Mouse (Mus musculus) forebrain, embryonic 14.5 days (tissue): ENCODE data around the gene Ccl24. TPM values are rescaled to one million over a fixed set of nuclear protein-coding genes. Genes with fewer than 3 reads are reported as not detected.
A peak's percentile ranks its signal among the peaks of the same experiment; 100 is the strongest.

Experiments
- ATAC-seq: fragments of 200-750 bp; cut with Nextera tagmentation; 2 replicates; pipeline ENCODE4 v1.8.0; 2017; ENCODE audit warnings: mild to moderate bottlenecking, moderate library complexity
- DNase-seq: peaks from one replicate; pipeline ENCODE4 v3.0.0-alpha.2; 2015; ENCODE audit warnings: low spot score
- H3K27ac ChIP-seq: fragments of 300-500 bp; sonication (generic); 2 replicates; pipeline ENCODE4 v1.5.1; 2014; ENCODE audit warnings: low read depth, mild to moderate bottlenecking, control low read depth, low read length, moderate library complexity
- H3K27me3 ChIP-seq: fragments of 300-500 bp; sonication (generic); replicated peaks from 2 replicates; pipeline ENCODE4 v1.6.1; 2014; ENCODE audit warnings: low read length, control low read depth, mixed read lengths; ENCODE audit not compliant: control insufficient read depth, insufficient read depth
- H3K36me3 ChIP-seq: fragments of 300-500 bp; sonication (generic); 2 replicates; pipeline ENCODE4 v1.6.1; 2014; ENCODE audit warnings: low read length, control low read depth; ENCODE audit not compliant: control insufficient read depth, insufficient read depth
- H3K4me1 ChIP-seq: fragments of 300-500 bp; sonication (generic); 2 replicates; pipeline ENCODE4 v1.6.1; 2014; ENCODE audit warnings: antibody characterized with exemption, low read length, control low read depth; ENCODE audit not compliant: control insufficient read depth, insufficient read depth
- H3K4me2 ChIP-seq: fragments of 300-500 bp; sonication (generic); 2 replicates; pipeline ENCODE4 v1.6.1; 2014; ENCODE audit warnings: mild to moderate bottlenecking, control low read depth, low read length
- H3K4me3 ChIP-seq: fragments of 300-500 bp; sonication (generic); 2 replicates; pipeline ENCODE4 v1.5.1; 2014; ENCODE audit warnings: low read depth, low read length, control low read depth
- H3K9ac ChIP-seq: fragments of 300-500 bp; sonication (generic); 2 replicates; pipeline ENCODE4 v1.6.1; 2014; ENCODE audit warnings: mild to moderate bottlenecking, low read length, control low read depth, moderate library complexity
- H3K9me3 ChIP-seq: fragments of 300-500 bp; sonication (generic); replicated peaks from 2 replicates; pipeline ENCODE4 v1.6.1; 2016; ENCODE audit warnings: low read length, control low read depth, mixed read lengths; ENCODE audit not compliant: control insufficient read depth
- WGBS: fragments of 180-500 bp; shearing (Covaris S2); extraction: QIAGEN DNeasy Blood & Tissue Kit; methylation state at CpG from one replicate; pipeline ENCODE4 v1.1.7; 2014; 5-methylcytosine and 5-hydroxymethylcytosine counted together
- polyA plus RNA-seq: library from polyadenylated mRNA; unstranded; fragments of >200 nt; fragmentation: Nextera tagmentation; extraction: Ambion mirVana; gene quantifications from 2 replicates; pipeline ENCODE4 v1.2.1, GENCODE M21; 2014

Ccl24 gene
- polyA plus RNA-seq, 1 experiment from 2014 or later, result 1.0 TPM

GRCm38 (mm10) chr5:135557051-135557450 is 15.8 kb downstream of the Ccl24 start:
- Histone ChIP-seq H3K4me3 (no peak overlapping the region), H3K9ac (no peak overlapping the region), H3K9me3 (no peaks in the 10 kb centered on the region), H3K4me1 (no peaks in the 10 kb centered on the region), H3K27me3 (no peaks in the 10 kb centered on the region), H3K36me3 (no peaks in the 10 kb centered on the region), H3K4me2 (no peak overlapping the region), H3K27ac (no peak overlapping the region)
- ATAC-seq (no peak), DNase-seq (no peak)
- 50% methylated on average over 4 of the region's 4 CpGs for WGBS

GRCm38 (mm10) chr5:135556259-135556658 is 16.6 kb downstream of the Ccl24 start:
- H3K4me2 ChIP-seq, result no peak overlapping the region
- ATAC-seq (no peak), DNase-seq (no peak)
- H3K36me3 ChIP-seq, result no peaks in the 10 kb centered on the region
- no peaks in the 10 kb centered on the region for H3K27me3 ChIP-seq
- H3K4me3 ChIP-seq, result no peak overlapping the region
- no peaks in the 10 kb centered on the region for H3K4me1 ChIP-seq
- 73% methylated on average over 4 of the region's 4 CpGs for WGBS
- H3K27ac ChIP-seq, result no peak overlapping the region
- no peaks in the 10 kb centered on the region for H3K9me3 ChIP-seq
- no peak overlapping the region for H3K9ac ChIP-seq

DNA sequence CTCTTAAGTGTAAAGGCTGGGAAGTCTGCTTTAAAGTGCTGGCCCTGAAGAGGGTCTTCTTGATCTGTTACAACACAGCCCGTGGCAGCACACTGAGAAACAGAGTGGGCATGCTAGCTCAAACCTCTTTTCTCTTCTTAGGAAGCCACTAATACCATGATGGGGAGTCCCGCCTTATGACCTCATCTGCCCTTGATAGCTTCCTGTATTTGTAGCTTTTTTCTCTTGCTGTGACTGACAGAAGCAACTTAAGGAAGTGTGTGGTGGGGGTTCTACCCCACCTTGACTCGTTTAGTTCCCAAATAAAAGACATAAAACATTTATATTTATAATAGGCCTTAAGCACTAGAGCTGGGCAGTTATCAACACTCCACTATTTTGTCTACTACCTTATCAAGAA is 21.3 kb downstream of the Ccl24 start:
- H3K9me3 ChIP-seq, result no peaks in the 10 kb centered on the region
- 80% methylated on average over 3 of the region's 3 CpGs for WGBS
- no peak overlapping the region for H3K27ac ChIP-seq
- no peaks in the 10 kb centered on the region for H3K27me3 ChIP-seq
- DNase-seq (no peak), ATAC-seq (no peak)
- no peak overlapping the region for H3K4me3 ChIP-seq
- no peaks in the 10 kb centered on the region for H3K4me1 ChIP-seq
- no peak overlapping the region for H3K9ac ChIP-seq
- no peak overlapping the region for H3K4me2 ChIP-seq
- H3K36me3 ChIP-seq, result no peaks in the 10 kb centered on the region

- DNase-seq (peak; percentile 37), ATAC-seq (no peak)
- Histone ChIP-seq H3K27me3 (no peaks in the 10 kb centered on the region), H3K4me1 (0 out of 2 replicates have a peak, but pooled peaks cover under 1% of the 10 kb centered on the region), H3K27ac (no peak overlapping the region), H3K36me3 (no peaks in the 10 kb centered on the region), H3K9me3 (no peaks in the 10 kb centered on the region), H3K9ac (no peak overlapping the region), H3K4me2 (no peak overlapping the region), H3K4me3 (no peak overlapping the region)
- WGBS, result 34% methylated on average over 3 of the region's 3 CpGs
Observed at GRCm38 (mm10) chr5:135550910-135551309, 21.9 kb downstream of the Ccl24 start.

- Histone ChIP-seq H3K4me1 (peaks cover 11% of the 10 kb centered on the region), H3K9me3 (no peaks in the 10 kb centered on the region), H3K4me2 (no peak overlapping the region), H3K27ac (no peak overlapping the region), H3K27me3 (0 out of 2 replicates have a peak, but pooled peaks cover 3% of the 10 kb centered on the region), H3K36me3 (no peaks in the 10 kb centered on the region), H3K4me3 (no peak overlapping the region), H3K9ac (no peak overlapping the region)
- DNase-seq (no peak), ATAC-seq (no peak)
- 84% methylated on average over 2 of the region's 2 CpGs for WGBS
Observed at GRCm38 (mm10) chr5:135547990-135548389, 24.9 kb downstream of the Ccl24 start.

GRCm38 (mm10) chr5:135544865-135545797 is 27.7 kb downstream of the Ccl24 start, which contains the start of gene Hip1:
Hip1 (minus strand) TSS chr5:135545120.
- Histone ChIP-seq H3K4me2 (peak within 1 kb of the TSS; percentile 97), H3K36me3 (no peaks in the 10 kb centered on the region), H3K9ac (peak within 1 kb of the TSS; percentile 76), H3K27ac (no peak within 1 kb of the TSS), H3K4me3 (peak within 1 kb of the TSS; percentile 64), H3K4me1 (peaks cover 11% of the 10 kb centered on the region), H3K27me3 (0 out of 2 replicates have a peak, but pooled peaks cover 3% of the 10 kb centered on the region), H3K9me3 (no peaks in the 10 kb centered on the region)
- WGBS, result under 1% methylated on average over 46 of the region's 46 CpGs
- ATAC-seq, result peak; percentile 99
- peak; percentile 99 for DNase-seq

DNA sequence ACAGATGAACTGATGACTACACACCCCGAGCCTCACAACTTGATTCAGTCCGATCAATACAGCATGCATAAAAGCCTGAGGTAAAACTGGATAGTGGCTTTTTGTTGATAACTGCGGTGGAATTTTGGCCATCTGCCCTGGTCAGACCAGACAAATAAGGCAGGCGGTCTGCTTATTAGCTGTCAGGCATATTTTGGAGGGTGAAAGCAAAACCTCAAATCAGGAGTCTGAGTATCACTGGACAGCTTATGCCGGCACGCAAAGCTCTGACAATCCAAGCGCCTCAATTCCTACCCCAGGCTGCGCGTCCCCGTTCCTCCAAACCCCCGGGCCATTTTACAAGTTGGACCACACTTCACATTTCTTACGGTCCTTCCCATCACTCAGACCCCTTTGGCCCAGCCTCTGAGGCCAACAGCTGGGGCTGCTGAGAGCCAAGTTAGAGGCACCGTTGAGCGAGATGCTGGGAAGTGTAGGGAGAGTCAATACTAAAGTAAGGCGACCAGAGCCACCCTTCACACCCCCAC is 28.8 kb downstream of the Ccl24 start:
- Histone ChIP-seq H3K4me2 (peak overlapping the region; percentile 97), H3K36me3 (no peaks in the 10 kb centered on the region), H3K4me3 (peak overlapping the region; percentile 64), H3K4me1 (peaks cover 11% of the 10 kb centered on the region), H3K9me3 (no peaks in the 10 kb centered on the region), H3K27me3 (0 out of 2 replicates have a peak, but pooled peaks cover 3% of the 10 kb centered on the region), H3K27ac (no peak overlapping the region), H3K9ac (peak overlapping the region; percentile 76)
- WGBS, result 2% methylated on average over 15 of the region's 15 CpGs
- no peak for ATAC-seq
- peak; percentile 23 for DNase-seq

DNA sequence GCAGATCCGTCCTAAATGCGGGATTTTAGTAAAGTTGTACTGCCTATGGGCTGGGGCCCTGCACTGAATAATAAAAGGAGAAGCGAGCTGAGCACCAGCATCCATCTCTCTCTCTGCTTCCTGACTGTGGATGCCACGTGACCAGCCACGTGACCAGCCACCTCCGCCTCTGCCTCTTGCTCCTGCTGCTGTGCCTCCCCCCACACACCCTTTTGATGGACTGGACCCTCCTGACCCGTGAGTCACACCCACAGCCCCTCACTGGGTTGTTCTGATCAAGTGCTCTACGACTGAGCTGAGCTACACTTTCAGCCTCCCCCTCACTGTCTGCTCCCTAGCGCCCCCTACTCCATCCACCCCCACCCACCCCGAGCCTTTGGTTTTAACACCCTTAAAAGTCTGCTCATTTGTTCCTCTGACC is 35.0 kb downstream of the Ccl24 start:
- Histone ChIP-seq H3K4me2 (no peak overlapping the region), H3K36me3 (no peaks in the 10 kb centered on the region), H3K4me3 (no peak overlapping the region), H3K27me3 (no peaks in the 10 kb centered on the region), H3K9ac (no peak overlapping the region), H3K27ac (no peak overlapping the region), H3K4me1 (no peaks in the 10 kb centered on the region), H3K9me3 (no peaks in the 10 kb centered on the region)
- DNase-seq (no peak), ATAC-seq (no peak)
- WGBS, result 77% methylated on average over 10 of the region's 10 CpGs

DNA sequence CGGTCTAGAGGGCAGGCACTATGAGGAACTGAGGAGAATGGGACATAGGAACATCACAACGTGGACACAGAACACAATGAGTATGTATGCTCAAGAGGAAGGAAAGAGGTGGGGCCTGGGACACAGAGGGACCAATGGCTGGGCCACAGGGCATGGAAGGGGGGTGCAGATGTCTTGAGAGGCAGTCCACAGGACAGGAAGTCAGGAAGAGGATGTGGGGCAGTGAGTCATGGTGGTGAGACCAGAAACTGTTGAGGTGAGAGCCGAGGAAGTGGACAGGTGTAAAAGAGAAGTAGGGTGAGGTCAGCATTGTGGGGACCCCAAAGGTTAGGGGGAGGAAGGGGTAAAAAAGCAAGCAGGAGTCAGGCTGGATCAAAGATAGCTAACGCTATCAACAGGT is 35.5 kb downstream of the Ccl24 start:
- H3K4me2 ChIP-seq, result no peak overlapping the region

More for the DNA sequence above, 35.5 kb downstream of the Ccl24 start:
- no peak for DNase-seq
- no peak overlapping the region for H3K4me3 ChIP-seq
- H3K4me1 ChIP-seq, result no peaks in the 10 kb centered on the region
- no peaks in the 10 kb centered on the region for H3K9me3 ChIP-seq
- no peaks in the 10 kb centered on the region for H3K36me3 ChIP-seq
- H3K27me3 ChIP-seq, result no peaks in the 10 kb centered on the region
- 82% methylated on average over 4 of the region's 4 CpGs for WGBS
- no peak for ATAC-seq
- H3K9ac ChIP-seq, result no peak overlapping the region
- H3K27ac ChIP-seq, result no peak overlapping the region
